In the genomic region with DNA sequence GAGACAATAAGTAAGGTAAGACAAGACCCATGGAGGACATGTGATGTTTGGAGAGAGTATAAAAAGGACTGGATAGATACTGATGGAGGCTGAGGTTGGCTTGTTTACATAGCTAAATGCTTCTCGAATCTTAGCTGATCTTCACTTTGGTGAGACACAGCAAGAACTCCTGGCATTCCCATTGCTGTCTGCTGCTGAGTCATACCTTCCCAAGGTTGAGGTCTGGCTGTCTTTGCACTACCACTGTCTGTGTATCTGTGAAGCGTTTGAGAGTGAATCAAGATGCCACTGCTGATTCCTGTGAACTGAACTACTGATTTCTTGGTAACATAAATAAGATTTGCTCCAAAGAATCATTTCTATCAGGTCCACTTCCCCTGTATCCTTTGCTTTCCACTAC, we compare ENCODE assay signal across 15 mouse cellular contexts.
"Had no signal": no experiment of that assay in that cellular context is flagged by ENCODE, and none has a peak within 500 bp of the region (broad histone marks: within the 10 kb centered on the region; RNA-seq: fewer than 3 reads in every experiment).

No protein-coding gene starts in this region.

- H3K27me3 ChIP-seq: lung, embryonic 15.5 days had no signal

- H3K4me1 ChIP-seq: lung, embryonic 15.5 days had no signal

- H3K4me2 ChIP-seq: liver, embryonic 11.5 days; lung, embryonic 15.5 days; midbrain, embryonic 11.5 days had no signal

- H3K27ac ChIP-seq: kidney, postnatal 0 days; left cerebral cortex, adult 2 months; liver, embryonic 14.5 days; lung, embryonic 15.5 days had no signal

- H3K4me3 ChIP-seq: left cerebral cortex, adult 2 months; lung, embryonic 15.5 days had no signal

- DNase-seq: kidney, postnatal 36 days; layer of hippocampus, postnatal 36 days; lung, adult 18-20 months; lung, postnatal 10 days; lung, postnatal 4 days; midbrain, embryonic 14.5 days; thymus, adult 2 months; thymus, postnatal 14 days; thymus, postnatal 4 days had no signal

- H3K9me3 ChIP-seq: lung, embryonic 15.5 days had no signal

- H3K36me3 ChIP-seq: lung, embryonic 15.5 days had no signal

- H3K9ac ChIP-seq: liver, embryonic 14.5 days; lung, embryonic 15.5 days had no signal
